Mouse (Mus musculus) brain, embryonic 14.5 days (tissue): ENCODE data around the gene 2410015M20Rik. TPM values are rescaled to one million over a fixed set of nuclear protein-coding genes. Genes with fewer than 3 reads are reported as not detected.

ENCODE experiments used
- DNase-seq: peaks from one replicate; pipeline ENCODE4 v3.0.0-alpha.2; 2011; ENCODE audit warnings: low read depth
- CTCF ChIP-seq: fragments of 200-500 bp; IDR thresholded peaks from 2 replicates; pipeline ENCODE4 v1.5.1; 2012; ENCODE audit warnings: inconsistent platforms, mild to moderate bottlenecking, moderate library complexity, borderline replicate concordance; ENCODE audit not compliant: insufficient read depth, insufficient read length; ENCODE audit errors: extremely low read depth
- POLR2A ChIP-seq: fragments of 200-500 bp; IDR thresholded peaks from 2 replicates; pipeline ENCODE4 v1.6.1; 2012; ENCODE audit warnings: mild to moderate bottlenecking, inconsistent platforms, borderline replicate concordance; ENCODE audit not compliant: poor library complexity, insufficient read depth, insufficient read length, severe bottlenecking; ENCODE audit errors: extremely low read depth
- polyA plus RNA-seq: library from polyadenylated mRNA; depleted of rRNA; stranded (reverse); fragments of >200 nt; gene quantifications from 2 replicates; pipeline ENCODE4 v1.2.3, GENCODE M21; 2012

Gene 2410015M20Rik
- polyA plus RNA-seq, 1 experiment, result 101 TPM

- DNase-seq, result no peak
- no peak for TF ChIP-seq POLR2A
- no peak for TF ChIP-seq CTCF
Measured at GRCm38 (mm10) chr17:56611323-56611722, 1.8 kb upstream of the 2410015M20Rik start.

GRCm38 (mm10) chr17:56608699-56609098, 872 bp downstream of the 2410015M20Rik start:
- TF ChIP-seq POLR2A (no peak), CTCF (no peak)
- DNase-seq, result no peak

- TF ChIP-seq POLR2A (no peak), CTCF (no peak)
Measured at GRCm38 (mm10) chr17:56607521-56608062, 2.0 kb downstream of the 2410015M20Rik start.

GRCm38 (mm10) chr17:56605431-56605830, 4.1 kb downstream of the 2410015M20Rik start:
- DNase-seq, result no peak
- TF ChIP-seq CTCF (no peak), POLR2A (no peak)

More at GRCm38 (mm10) chr17:56607521-56608062, 2.0 kb downstream of the 2410015M20Rik start:
- no peak for DNase-seq

- no peak for DNase-seq
- no peak for TF ChIP-seq CTCF
- no peak for TF ChIP-seq POLR2A
Measured at GRCm38 (mm10) chr17:56604422-56604821, 5.1 kb downstream of the 2410015M20Rik start.

GRCm38 (mm10) chr17:56604070-56604380, 5.5 kb downstream of the 2410015M20Rik start:
- DNase-seq, result no peak
- TF ChIP-seq CTCF (no peak), POLR2A (no peak)

- TF ChIP-seq POLR2A (no peak), CTCF (no peak)
- peak; percentile 40 for DNase-seq
Measured at GRCm38 (mm10) chr17:56603186-56604069, 6.1 kb downstream of the 2410015M20Rik start.

GRCm38 (mm10) chr17:56593527-56594271, 15.9 kb downstream of the 2410015M20Rik start:
- DNase-seq, result no peak
- TF ChIP-seq CTCF (no peak), POLR2A (no peak)

- DNase-seq, result no peak
- no peak for TF ChIP-seq POLR2A
- no peak for TF ChIP-seq CTCF
Measured at GRCm38 (mm10) chr17:56592553-56592952, 17.0 kb downstream of the 2410015M20Rik start.

- no peak for TF ChIP-seq CTCF
- no peak for TF ChIP-seq POLR2A
- no peak for DNase-seq
Measured at GRCm38 (mm10) chr17:56588921-56589320, 20.6 kb downstream of the 2410015M20Rik start.

GRCm38 (mm10) chr17:56587773-56588172, 21.8 kb downstream of the 2410015M20Rik start:
- DNase-seq, result no peak
- TF ChIP-seq POLR2A, result no peak
- TF ChIP-seq CTCF, result no peak
